Mouse (Mus musculus): ENCODE results near the gene Abhd8. TPM values are rescaled to one million over a fixed set of nuclear protein-coding genes. Genes with fewer than 3 reads are reported as not detected.
A peak's percentile ranks its signal among the peaks of the same experiment; 100 is the strongest.

The Abhd8 gene
- polyA plus RNA-seq, 1 experiment from 2014 or later, result 5.0 TPM

DNA sequence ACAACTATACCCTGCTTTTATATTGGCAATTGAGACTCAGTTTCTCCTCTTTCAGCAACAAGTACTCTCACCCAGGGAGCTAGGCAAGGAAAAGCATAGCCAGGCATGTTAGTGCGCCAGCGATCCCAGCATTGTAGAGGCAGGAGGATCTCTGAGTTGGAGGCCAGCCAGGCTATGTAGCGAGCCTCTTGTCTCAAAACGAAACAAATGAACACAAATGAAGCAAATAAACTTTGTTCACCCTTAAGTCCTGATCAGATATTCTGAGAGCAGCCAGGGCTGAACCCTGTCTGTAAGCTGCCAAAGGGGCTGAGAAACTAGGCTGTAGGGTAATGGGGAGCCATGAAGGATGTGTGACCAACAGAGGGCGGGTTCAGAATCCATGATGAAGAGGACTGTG is 32.4 kb upstream of the Abhd8 start:
- Histone ChIP-seq H3K36me3 (replicated peaks; ENCODE audit: insufficient read depth, low read length) (peaks cover 18% of the 10 kb centered on the region), H3K4me3 (ENCODE audit: low read depth, low read length) (no peak overlapping the region), H3K9me3 (ENCODE audit: low read length) (no peaks in the 10 kb centered on the region), H3K27me3 (ENCODE audit: insufficient read depth, low read length) (no peaks in the 10 kb centered on the region), H3K27ac (ENCODE audit: low read depth) (no peak overlapping the region), H3K4me1 (ENCODE audit: insufficient read depth) (peaks cover 4% of the 10 kb centered on the region; the same call in 1 of the 2 replicates), H3K4me2 (ENCODE audit: low read depth, low read length) (no peak overlapping the region), H3K9ac (replicated peaks) (no peak overlapping the region)
- DNase-seq (no peak), ATAC-seq (no peak)
- no peak for TF ChIP-seq CTCF (IDR thresholded peaks at IDR 0.05; ENCODE audit: low read depth)
- no peak for TF ChIP-seq EP300 (IDR thresholded peaks at IDR 0.05; ENCODE audit: low read depth)
- 83% methylated on average over 5 of the region's 5 CpGs for WGBS (ENCODE audit: insufficient replicate concordance)

DNA sequence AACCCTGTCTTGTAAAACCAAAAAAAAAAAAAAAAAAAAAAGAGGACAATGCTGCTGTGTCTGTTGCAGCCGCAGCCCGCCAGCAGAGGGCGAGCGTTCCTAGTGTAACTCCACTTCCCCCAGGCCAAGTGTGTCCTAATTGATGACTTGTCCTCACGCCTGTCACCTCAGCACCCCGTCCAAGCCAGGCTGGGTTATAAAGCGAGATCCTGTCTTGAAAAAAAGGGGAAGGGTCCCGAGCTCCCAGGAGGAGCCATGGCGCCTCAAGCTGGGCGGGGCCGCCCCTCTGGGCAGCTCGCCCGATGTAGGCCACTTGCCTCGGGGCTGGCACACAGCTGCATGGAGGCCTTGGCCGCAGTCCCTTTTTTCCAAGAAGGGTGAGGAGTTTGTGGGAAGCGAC is 31.6 kb upstream of the Abhd8 start:
- DNase-seq, result peak; percentile 86
- Histone ChIP-seq H3K4me2 (ENCODE audit: low read depth, low read length) (no peak overlapping the region), H3K4me3 (ENCODE audit: low read depth, low read length) (no peak overlapping the region), H3K36me3 (replicated peaks; ENCODE audit: insufficient read depth, low read length) (peaks cover 21% of the 10 kb centered on the region), H3K9me3 (ENCODE audit: low read length) (no peaks in the 10 kb centered on the region), H3K27me3 (ENCODE audit: insufficient read depth, low read length) (no peaks in the 10 kb centered on the region), H3K27ac (ENCODE audit: low read depth) (no peak overlapping the region), H3K4me1 (ENCODE audit: insufficient read depth) (peaks cover 4% of the 10 kb centered on the region; the same call in 1 of the 2 replicates), H3K9ac (replicated peaks) (no peak overlapping the region)
- TF ChIP-seq CTCF (IDR thresholded peaks at IDR 0.05; ENCODE audit: low read depth) (peak; percentile 80), EP300 (IDR thresholded peaks at IDR 0.05; ENCODE audit: low read depth) (no peak)
- 29% methylated on average over 16 of the region's 16 CpGs for WGBS (ENCODE audit: insufficient replicate concordance)
- ATAC-seq, result peak; percentile 63

DNA sequence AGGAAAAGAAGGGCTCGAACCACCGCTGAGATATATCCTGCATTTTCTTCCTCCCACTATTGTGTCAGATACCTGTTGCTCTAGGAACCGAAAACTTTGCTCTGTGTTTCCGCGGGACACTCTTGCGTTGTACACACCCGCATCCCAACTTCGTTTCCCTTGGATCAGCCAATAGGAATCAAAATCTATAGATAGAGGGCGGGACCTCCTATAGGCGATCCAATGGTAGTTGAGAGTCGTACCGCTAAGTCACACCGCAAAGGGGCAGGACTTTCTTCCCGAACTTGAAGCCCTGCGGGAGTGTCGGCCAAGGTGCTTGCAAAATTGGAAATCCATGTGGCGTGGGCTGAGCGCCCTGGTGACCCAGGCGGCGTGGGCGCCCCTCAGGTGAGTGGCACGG is 25.0 kb upstream of the Abhd8 start:
- Histone ChIP-seq H3K4me1 (ENCODE audit: insufficient read depth) (peaks cover 22% of the 10 kb centered on the region), H3K4me2 (ENCODE audit: low read depth, low read length) (peak overlapping the region; percentile 99), H3K36me3 (replicated peaks; ENCODE audit: insufficient read depth, low read length) (peaks cover 21% of the 10 kb centered on the region), H3K27ac (ENCODE audit: low read depth) (peak overlapping the region; percentile 76), H3K9ac (replicated peaks) (peak overlapping the region; percentile 73), H3K4me3 (ENCODE audit: low read depth, low read length) (peak overlapping the region; percentile 72), H3K27me3 (ENCODE audit: insufficient read depth, low read length) (no peaks in the 10 kb centered on the region), H3K9me3 (ENCODE audit: low read length) (no peaks in the 10 kb centered on the region)
- peak; percentile 91 for DNase-seq
- TF ChIP-seq CTCF (IDR thresholded peaks at IDR 0.05; ENCODE audit: low read depth) (peak; percentile 20; the same call in 1 of the 2 replicates), EP300 (IDR thresholded peaks at IDR 0.05; ENCODE audit: low read depth) (no peak)
- WGBS (ENCODE audit: insufficient replicate concordance), result under 1% methylated on average over 21 of the region's 22 CpGs
- peak; percentile 95 for ATAC-seq

DNA sequence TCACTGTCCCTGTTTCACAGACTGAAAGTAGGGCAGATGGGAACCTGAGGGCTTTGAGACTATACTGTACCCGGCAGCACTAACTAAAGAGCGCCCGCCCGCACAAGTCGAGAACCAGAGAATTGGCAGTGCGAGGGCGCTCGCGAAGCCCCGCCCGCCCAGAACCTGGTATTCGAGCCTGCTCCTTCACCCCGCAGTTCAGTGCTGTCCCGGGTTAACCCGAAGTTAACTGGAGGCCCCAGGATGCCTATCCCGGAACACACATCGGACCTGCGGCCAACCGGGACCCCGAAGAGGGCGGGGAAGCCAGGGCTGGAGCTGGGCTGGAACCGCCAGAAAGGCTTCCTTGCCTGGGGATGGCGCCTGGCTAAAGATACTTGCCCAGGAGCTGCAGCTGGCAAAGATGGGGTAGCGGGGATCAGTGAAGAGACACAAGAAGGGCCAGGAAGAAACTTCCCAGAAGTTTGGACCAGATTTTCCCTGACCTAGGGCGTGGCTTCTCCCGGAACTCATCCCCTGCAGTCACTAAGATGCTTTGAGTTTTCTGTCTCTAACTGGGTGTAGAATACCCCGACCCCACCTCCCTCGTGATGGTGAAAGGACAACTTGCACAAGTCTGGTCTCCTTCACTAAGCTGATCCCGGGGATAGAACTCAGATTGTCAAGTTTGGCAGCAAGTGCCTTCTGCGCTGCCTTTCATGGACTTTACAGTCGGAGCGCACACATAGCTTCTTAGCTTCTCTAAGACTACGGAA is 24.4 kb upstream of the Abhd8 start, which contains the start of gene Gtpbp3:
TSS of gene Gtpbp3 (plus strand) at position 413 of the 755 bp plus-strand sequence.
- Histone ChIP-seq H3K4me1 (ENCODE audit: insufficient read depth) (peaks cover 22% of the 10 kb centered on the region), H3K27me3 (ENCODE audit: insufficient read depth, low read length) (no peaks in the 10 kb centered on the region), H3K9me3 (ENCODE audit: low read length) (no peaks in the 10 kb centered on the region), H3K36me3 (replicated peaks; ENCODE audit: insufficient read depth, low read length) (peaks cover 16% of the 10 kb centered on the region), H3K4me2 (ENCODE audit: low read depth, low read length) (peak within 1 kb of the TSS; percentile 99), H3K9ac (replicated peaks) (peak within 1 kb of the TSS; percentile 73), H3K27ac (ENCODE audit: low read depth) (peak within 1 kb of the TSS; percentile 76), H3K4me3 (ENCODE audit: low read depth, low read length) (peak within 1 kb of the TSS; percentile 72)
- under 1% methylated on average over 33 of the region's 33 CpGs for WGBS (ENCODE audit: insufficient replicate concordance)
- DNase-seq (peak; percentile 76), ATAC-seq (peak; percentile 22)
- TF ChIP-seq CTCF (IDR thresholded peaks at IDR 0.05; ENCODE audit: low read depth) (peak; percentile 12; the same call in 1 of the 2 replicates), EP300 (IDR thresholded peaks at IDR 0.05; ENCODE audit: low read depth) (no peak)

DNA sequence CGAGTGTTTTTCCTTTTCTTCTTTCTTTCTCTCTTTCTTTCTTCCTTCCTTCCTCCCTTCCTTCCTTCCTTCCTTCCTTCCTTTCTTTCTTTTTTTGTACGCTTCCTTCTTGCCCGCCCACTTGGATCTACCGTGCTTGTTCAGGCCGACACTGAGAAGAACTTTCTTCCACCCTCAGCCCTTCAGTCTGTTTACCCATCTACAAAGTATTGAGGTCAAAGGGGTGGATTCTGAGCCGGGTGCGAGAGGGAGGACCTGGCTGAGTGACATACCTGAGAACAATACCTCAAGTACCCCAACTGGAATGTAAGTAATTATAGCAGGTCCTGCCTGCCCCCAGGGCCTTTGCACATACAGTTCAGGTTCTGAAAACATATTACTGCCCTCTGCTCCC is 22.7 kb upstream of the Abhd8 start:
- Histone ChIP-seq H3K27me3 (ENCODE audit: insufficient read depth, low read length) (no peaks in the 10 kb centered on the region), H3K4me3 (ENCODE audit: low read depth, low read length) (peak overlapping the region; percentile 57; the same call in 1 of the 2 replicates), H3K4me2 (ENCODE audit: low read depth, low read length) (peak overlapping the region; percentile 78), H3K4me1 (ENCODE audit: insufficient read depth) (peaks cover 22% of the 10 kb centered on the region), H3K27ac (ENCODE audit: low read depth) (no peak overlapping the region), H3K36me3 (replicated peaks; ENCODE audit: insufficient read depth, low read length) (peaks cover 6% of the 10 kb centered on the region; the same call in 1 of the 2 replicates), H3K9me3 (ENCODE audit: low read length) (no peaks in the 10 kb centered on the region), H3K9ac (replicated peaks) (no peak overlapping the region)
- no peak for ATAC-seq
- no peak for DNase-seq
- WGBS (ENCODE audit: insufficient replicate concordance), result 19% methylated on average over 7 of the region's 7 CpGs
- TF ChIP-seq EP300 (IDR thresholded peaks at IDR 0.05; ENCODE audit: low read depth), result no peak
